In the genomic region with DNA sequence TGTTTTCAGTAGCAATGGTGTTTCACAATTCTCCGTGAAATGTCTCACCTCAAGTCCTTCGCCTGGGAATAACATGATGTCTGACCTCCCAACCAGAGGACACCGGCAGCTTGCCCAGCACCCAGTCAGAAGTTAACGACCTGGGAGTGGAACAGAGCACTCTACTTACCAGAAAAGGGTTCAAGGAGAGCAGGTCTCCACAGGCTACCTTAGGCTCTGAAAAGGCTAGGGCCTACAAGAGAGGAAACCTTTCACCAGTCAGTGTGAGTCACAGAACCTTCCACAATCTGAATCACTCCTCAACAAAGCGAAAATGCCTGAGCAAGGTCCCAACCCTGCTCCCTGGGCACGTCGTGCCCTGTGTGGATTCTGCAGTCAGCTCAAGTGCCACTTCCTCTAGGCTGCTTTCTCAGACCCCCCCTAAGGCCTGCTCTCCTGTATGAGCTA, we compare ENCODE assay signal across 8 mouse cellular contexts. TPM values are rescaled to one million over a fixed set of nuclear protein-coding genes. Genes with fewer than 3 reads are reported as not detected.
DNase-seq lines count a peak whose midpoint lies in the region; ATAC-seq and TF ChIP-seq lines count a peak whose summit lies in the region.

No protein-coding gene starts in this region.

- H3K9me3 ChIP-seq in heart, embryonic 10.5 days, result no peaks in the 10 kb centered on the region
- H3K9me3 ChIP-seq in embryonic facial prominence, embryonic 14.5 days (ENCODE audit: control insufficient read depth, low read length), result no peaks in the 10 kb centered on the region
- H3K9me3 ChIP-seq in midbrain, postnatal 0 days (ENCODE audit: low read length), result no peaks in the 10 kb centered on the region
- H3K9me3 ChIP-seq in midbrain, embryonic 11.5 days (ENCODE audit: control insufficient read depth, low read length), result no peaks in the 10 kb centered on the region

- peaks cover 80% of the 10 kb centered on the region for H3K4me1 ChIP-seq in heart, embryonic 10.5 days
- H3K4me1 ChIP-seq in embryonic facial prominence, embryonic 14.5 days (ENCODE audit: control insufficient read depth, insufficient read depth, low read length), result peaks cover 23% of the 10 kb centered on the region
- no peaks in the 10 kb centered on the region; the same call in 1 of the 2 replicates for H3K4me1 ChIP-seq in midbrain, postnatal 0 days (ENCODE audit: insufficient read depth, low read length)
- H3K4me1 ChIP-seq in midbrain, embryonic 11.5 days (ENCODE audit: control insufficient read depth, insufficient read depth, low read length), result peaks cover 10% of the 10 kb centered on the region

- intact Hi-C loops in heart, postnatal 10 days (cut with DNase I), result no loop called here

- WGBS in heart, embryonic 10.5 days, result 77% methylated on average over 7 of the region's 7 CpGs
- 79% methylated on average over 7 of the region's 7 CpGs for WGBS in embryonic facial prominence, embryonic 14.5 days
- 82% methylated on average over 7 of the region's 7 CpGs for WGBS in midbrain, postnatal 0 days
- 89% methylated on average over 7 of the region's 7 CpGs for WGBS in midbrain, embryonic 11.5 days

- H3K4me3 ChIP-seq in heart, embryonic 10.5 days, result no peak overlapping the region
- no peak overlapping the region for H3K4me3 ChIP-seq in embryonic facial prominence, embryonic 14.5 days (ENCODE audit: low read depth, low read length)
- no peak overlapping the region for H3K4me3 ChIP-seq in midbrain, postnatal 0 days (ENCODE audit: low read depth, low read length)
- no peak overlapping the region for H3K4me3 ChIP-seq in midbrain, embryonic 11.5 days (ENCODE audit: low read depth, low read length)

- no peaks in the 10 kb centered on the region for H3K27me3 ChIP-seq in heart, embryonic 10.5 days (ENCODE audit: insufficient read depth, poor library complexity, severe bottlenecking)
- H3K27me3 ChIP-seq in embryonic facial prominence, embryonic 14.5 days (replicated peaks; ENCODE audit: control insufficient read depth, insufficient read depth, low read length), result no peaks in the 10 kb centered on the region
- H3K27me3 ChIP-seq in midbrain, postnatal 0 days (ENCODE audit: insufficient read depth, low read length), result no peaks in the 10 kb centered on the region
- H3K27me3 ChIP-seq in midbrain, embryonic 11.5 days (ENCODE audit: control insufficient read depth, insufficient read depth, low read length), result no peaks in the 10 kb centered on the region

- TF ChIP-seq CTCF in midbrain, postnatal 0 days (IDR thresholded peaks at IDR 0.05), result no peak

- H3K36me3 ChIP-seq in heart, embryonic 10.5 days, result peaks cover 31% of the 10 kb centered on the region
- 0 out of 2 replicates have a peak, but pooled peaks cover 5% of the 10 kb centered on the region for H3K36me3 ChIP-seq in embryonic facial prominence, embryonic 14.5 days (ENCODE audit: control insufficient read depth, insufficient read depth, low read length)
- no peaks in the 10 kb centered on the region for H3K36me3 ChIP-seq in midbrain, postnatal 0 days (ENCODE audit: insufficient read depth, low read length)
- H3K36me3 ChIP-seq in midbrain, embryonic 11.5 days (ENCODE audit: control insufficient read depth, insufficient read depth, low read length), result no peaks in the 10 kb centered on the region

- ATAC-seq in embryonic facial prominence, embryonic 14.5 days (ENCODE audit: low read depth), result no peak
- ATAC-seq in erythroblast, adult 5-6 weeks (replicated peaks; ENCODE audit: low FRiP score, poor library complexity, severe bottlenecking), result no peak
- no peak for ATAC-seq in midbrain, postnatal 0 days (ENCODE audit: low FRiP score)
- ATAC-seq in midbrain, embryonic 11.5 days (ENCODE audit: low FRiP score), result no peak

- peak overlapping the region; percentile 7; the same call in 1 of the 2 replicates for H3K27ac ChIP-seq in heart, embryonic 10.5 days
- peak overlapping the region; percentile 15; the same call in 1 of the 2 replicates for H3K27ac ChIP-seq in embryonic facial prominence, embryonic 14.5 days (replicated peaks; ENCODE audit: low read depth, low read length)
- no peak overlapping the region for H3K27ac ChIP-seq in midbrain, postnatal 0 days (ENCODE audit: low read depth, low read length)
- H3K27ac ChIP-seq in midbrain, embryonic 11.5 days (ENCODE audit: low read depth, low read length), result no peak overlapping the region

- no peak for DNase-seq in heart, embryonic 10.5 days (ENCODE audit: low spot score)
- DNase-seq in heart, postnatal 10 days, result no peak
- peak; percentile 65 for DNase-seq in 416B (ENCODE audit: low read depth)
- no peak for DNase-seq in embryonic facial prominence, embryonic 14.5 days (ENCODE audit: low spot score)
- DNase-seq in lung, postnatal 25 days (ENCODE audit: low spot score), result peak; percentile 68
- DNase-seq in midbrain, postnatal 0 days (ENCODE audit: low spot score), result no peak
- DNase-seq in midbrain, embryonic 11.5 days (ENCODE audit: low spot score, missing footprints), result no peak

- no peak overlapping the region for H3K4me2 ChIP-seq in embryonic facial prominence, embryonic 14.5 days (ENCODE audit: low read depth, low read length)
- no peak overlapping the region for H3K4me2 ChIP-seq in midbrain, postnatal 0 days (ENCODE audit: low read depth, low read length, poor library complexity, severe bottlenecking)
- H3K4me2 ChIP-seq in midbrain, embryonic 11.5 days, result no peak overlapping the region

- H3K9ac ChIP-seq in embryonic facial prominence, embryonic 14.5 days (ENCODE audit: low read depth, low read length), result no peak overlapping the region
- no peak overlapping the region for H3K9ac ChIP-seq in midbrain, postnatal 0 days (replicated peaks; ENCODE audit: low read length, poor library complexity, severe bottlenecking)
- H3K9ac ChIP-seq in midbrain, embryonic 11.5 days (ENCODE audit: low read length), result no peak overlapping the region

RNA-seq across cellular contexts. Expression of a gene that starts 9.5 kb away (rescaled TPM):
- 34.5 and 37.5 TPM in 2 replicates for polyA plus RNA-seq in heart, embryonic 10.5 days (2016; fragmentation: Nextera tagmentation; extraction: Ambion mirVana)
- total RNA-seq in heart, postnatal 10 days (2021), result 100 to 1,000 TPM; 206 to 221 TPM
- 48.8 and 53.7 TPM in 2 replicates for polyA plus RNA-seq in embryonic facial prominence, embryonic 14.5 days (2014; fragmentation: Nextera tagmentation; extraction: Ambion mirVana)
- 105 and 110 TPM in 2 replicates for total RNA-seq in erythroblast, adult 5-6 weeks (2015; ENCODE audit: low replicate concordance)
- 158 and 246 TPM in 2 replicates for total RNA-seq in erythroblast, adult 5-6 weeks (2017; ENCODE audit: low replicate concordance)
- total RNA-seq in midbrain, postnatal 0 days (2014; rRNA removed), result 26.9 and 30.8 TPM in 2 replicates
- 6.4 and 8.2 TPM in 2 replicates for polyA plus RNA-seq in midbrain, postnatal 0 days (2015; fragmentation: Nextera tagmentation; extraction: Ambion mirVana)
- 16.4 and 19.6 TPM in 2 replicates for polyA plus RNA-seq in midbrain, embryonic 11.5 days (2014; fragmentation: Nextera tagmentation; extraction: Ambion mirVana)

Comparison
In these comparisons a context has a peak if more than half of its experiments do, and no peak if none do; other contexts are left out.
1. DNase-seq: peak in 416B (single experiment) and lung, postnatal 25 days (single experiment); none in heart, embryonic 10.5 days (single experiment), heart, postnatal 10 days (0 of 2), embryonic facial prominence, embryonic 14.5 days (single experiment), midbrain, postnatal 0 days (single experiment) and midbrain, embryonic 11.5 days (single experiment).
2. H3K27ac ChIP-seq: peak in heart, embryonic 10.5 days (single experiment) and embryonic facial prominence, embryonic 14.5 days (single experiment); none in midbrain, postnatal 0 days (single experiment) and midbrain, embryonic 11.5 days (single experiment).